Comparison of ENCODE assay signal across 19 mouse cellular contexts in genomic region chr1:71457961-71458360, GRCm38 (mm10). TPM values are rescaled to one million over a fixed set of nuclear protein-coding genes. Genes with fewer than 3 reads are reported as not detected.
A peak's percentile ranks its signal among the peaks of the same experiment; 100 is the strongest.
DNase-seq lines count a peak whose midpoint lies in the region; TF ChIP-seq lines count a peak whose summit lies in the region.
"Had no signal": no experiment of that assay in that cellular context is flagged by ENCODE, and none has a peak within 500 bp of the region (broad histone marks: within the 10 kb centered on the region; RNA-seq: fewer than 3 reads in every experiment).

No protein-coding gene starts in this region.

- no peak overlapping the region for H3K4me3 ChIP-seq in heart, adult 2 months
- H3K4me3 ChIP-seq in C2C12 (ENCODE audit: insufficient read depth, poor library complexity, severe bottlenecking): no peak overlapping the region
- H3K4me3 ChIP-seq in embryonic facial prominence, embryonic 10.5 days: no peak overlapping the region
- H3K4me3 ChIP-seq: embryonic facial prominence, embryonic 12.5 days; forebrain, embryonic 10.5 days; intestine, embryonic 15.5 days; layer of hippocampus, adult 2 months; neural tube, embryonic 12.5 days had no signal

- no peaks in the 10 kb centered on the region for H3K27me3 ChIP-seq in heart, adult 2 months (ENCODE audit: control insufficient read depth, insufficient read depth, low read length)
- H3K27me3 ChIP-seq in C2C12 (ENCODE audit: control insufficient read depth, insufficient read depth, insufficient read length): no peaks in the 10 kb centered on the region
- no peaks in the 10 kb centered on the region for H3K27me3 ChIP-seq in embryonic facial prominence, embryonic 10.5 days (replicated peaks; ENCODE audit: low read depth, poor library complexity, severe bottlenecking)
- H3K27me3 ChIP-seq: CH12.LX; embryonic facial prominence, embryonic 12.5 days; intestine, embryonic 15.5 days; neural tube, embryonic 12.5 days had no signal

- H3K4me1 ChIP-seq in heart, adult 2 months (ENCODE audit: control insufficient read depth, insufficient read depth, low read length): no peaks in the 10 kb centered on the region
- no peaks in the 10 kb centered on the region for H3K4me1 ChIP-seq in embryonic facial prominence, embryonic 10.5 days
- H3K4me1 ChIP-seq: embryonic facial prominence, embryonic 12.5 days; forebrain, embryonic 10.5 days; intestine, embryonic 15.5 days; neural tube, embryonic 12.5 days had no signal

- no peaks in the 10 kb centered on the region for H3K79me2 ChIP-seq in heart, adult 2 months (replicated peaks; ENCODE audit: control insufficient read depth, insufficient read depth, low read length)
- no peaks in the 10 kb centered on the region for H3K79me2 ChIP-seq in C2C12 (ENCODE audit: control insufficient read depth, insufficient read depth)

- no peak overlapping the region for H3K9ac ChIP-seq in heart, adult 2 months (ENCODE audit: low read depth, low read length)
- H3K9ac ChIP-seq: embryonic facial prominence, embryonic 12.5 days; intestine, embryonic 15.5 days; liver, embryonic 14.5 days; neural tube, embryonic 12.5 days had no signal

- peak; percentile 8 to 17 for DNase-seq in heart, adult 2 months
- no peak for DNase-seq in heart, postnatal 25 days (ENCODE audit: low spot score)
- peak; percentile 11 for DNase-seq in adipocyte (ENCODE audit: low spot score)
- DNase-seq in heart, postnatal 10 days: peak; percentile 4 to 24
- no peak for DNase-seq in kidney, postnatal 25 days
- DNase-seq in embryonic facial prominence, embryonic 10.5 days (ENCODE audit: low spot score): no peak
- no peak for DNase-seq in spleen, postnatal 36 days (ENCODE audit: low spot score in 2 of 2)
- DNase-seq: lung, postnatal 4 days; right cerebral cortex, adult 18-20 months; thymus, adult 18-20 months had no signal

- WGBS in heart, adult 2 months: 44% methylated on average over 3 of the region's 3 CpGs
- WGBS in embryonic facial prominence, embryonic 10.5 days: 84% methylated on average over 3 of the region's 3 CpGs

- H3K27ac ChIP-seq in heart, adult 2 months: no peak overlapping the region
- no peak overlapping the region for H3K27ac ChIP-seq in embryonic facial prominence, embryonic 10.5 days (replicated peaks)
- H3K27ac ChIP-seq: embryonic facial prominence, embryonic 12.5 days; forebrain, embryonic 10.5 days; intestine, embryonic 15.5 days; layer of hippocampus, adult 2 months; liver, embryonic 14.5 days; neural tube, embryonic 12.5 days had no signal

- no peaks in the 10 kb centered on the region for H3K79me3 ChIP-seq in C2C12 (ENCODE audit: low read depth)

- no peaks in the 10 kb centered on the region for H3K9me3 ChIP-seq in embryonic facial prominence, embryonic 10.5 days
- H3K9me3 ChIP-seq: embryonic facial prominence, embryonic 12.5 days; forebrain, embryonic 10.5 days; intestine, embryonic 15.5 days; neural tube, embryonic 12.5 days had no signal

- TF ChIP-seq CTCF in heart, adult 2 months (IDR thresholded peaks at IDR 0.05): no peak
- no peak for TF ChIP-seq CTCF in C2C12 (IDR thresholded peaks at IDR 0.05; ENCODE audit: control insufficient read depth, insufficient read depth, insufficient read length)

- intact Hi-C loops in heart, adult 2 months (cut with DNase I): no loop called here
- intact Hi-C loops in heart, postnatal 25 days (cut with DNase I): no loop called here
- intact Hi-C loops in heart, postnatal 10 days (cut with DNase I): no loop called here

- no peak overlapping the region for H3ac ChIP-seq in C2C12 (ENCODE audit: control insufficient read depth, insufficient read length, low read depth)

- no peak for TF ChIP-seq POLR2A in heart, adult 2 months (IDR thresholded peaks at IDR 0.05; ENCODE audit: insufficient read depth, low read depth, low read length)

- no peak for TF ChIP-seq EP300 in heart, adult 2 months (IDR thresholded peaks at IDR 0.05; ENCODE audit: insufficient read depth, low read depth, low read length)

- H3K36me3 ChIP-seq in heart, adult 2 months (ENCODE audit: control insufficient read depth, insufficient read depth, low read length): no peaks in the 10 kb centered on the region
- no peaks in the 10 kb centered on the region for H3K36me3 ChIP-seq in C2C12 (ENCODE audit: control insufficient read depth, insufficient read depth)
- H3K36me3 ChIP-seq in embryonic facial prominence, embryonic 10.5 days (replicated peaks): no peaks in the 10 kb centered on the region
- H3K36me3 ChIP-seq: embryonic facial prominence, embryonic 12.5 days; forebrain, embryonic 10.5 days; intestine, embryonic 15.5 days; neural tube, embryonic 12.5 days had no signal

TF ChIP-seq in C2C12, 6 proteins besides CTCF, POLR2A, EP300 and RAD21:
- TF ChIP-seq CEBPB (IDR thresholded peaks at IDR 0.05; ENCODE audit: low read depth) (no peak), FOSL1 (IDR thresholded peaks at IDR 0.05; ENCODE audit: insufficient read depth, low read length, poor library complexity, severe bottlenecking) (peak; percentile 14), MYOG (IDR thresholded peaks at IDR 0.05; ENCODE audit: control insufficient read depth, extremely low read depth, insufficient read length) (no peak), MAX (IDR thresholded peaks at IDR 0.05) (no peak)

RNA-seq across cellular contexts. Expression of gene Abca12, which starts 43.3 kb away (rescaled TPM):
- 1 to 10 TPM; 3.2 to 5.2 TPM for total RNA-seq in heart, adult 2 months (2021)
- polyA plus RNA-seq in heart, adult 2 months (2012; rRNA removed): 0.68 and 1.8 TPM in 2 replicates
- 1 to 10 TPM; 3.0 to 3.4 TPM for total RNA-seq in heart, postnatal 25 days (2021)
- not detected for polyA plus RNA-seq in C2C12 (2012; fragmentation: generic; extraction: Trizol)
- 1 to 10 TPM; 1.6 to 2.0 TPM for total RNA-seq in heart, postnatal 10 days (2021)
- 0.03 TPM in 1 of 2 replicates, not detected in the other for polyA plus RNA-seq in embryonic facial prominence, embryonic 10.5 days (2016; fragmentation: Nextera tagmentation; extraction: Ambion mirVana)
- polyA plus RNA-seq: forebrain, embryonic 10.5 days; liver, embryonic 14.5 days; spleen, adult 2 months had no signal

Comparison
In these comparisons a context has a peak if more than half of its experiments do, and no peak if none do; other contexts are left out.
1. DNase-seq: peak in heart, adult 2 months (2 of 2), adipocyte (single experiment) and heart, postnatal 10 days (2 of 2); none in heart, postnatal 25 days (single experiment), kidney, postnatal 25 days (0 of 2), embryonic facial prominence, embryonic 10.5 days (single experiment) and spleen, postnatal 36 days (0 of 2).